32 mouse cellular contexts compared by ENCODE assay signal in the genomic region with DNA sequence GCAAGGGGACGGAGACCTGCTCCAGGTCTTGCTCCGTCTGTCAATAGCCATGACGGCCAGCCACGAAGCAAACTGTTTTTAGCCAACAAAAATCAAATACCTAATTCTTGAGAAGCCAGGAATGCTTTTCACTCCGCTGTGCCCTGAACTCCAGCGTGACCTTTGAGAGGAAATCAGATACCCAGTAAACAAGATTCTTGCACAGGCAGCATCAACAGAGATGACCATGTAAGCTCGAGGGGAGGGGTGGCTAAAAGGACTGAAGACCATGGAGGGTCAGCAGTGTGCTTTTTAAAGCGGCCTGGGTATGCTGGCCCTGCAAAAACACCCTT. TPM values are rescaled to one million over a fixed set of nuclear protein-coding genes. Genes with fewer than 3 reads are reported as not detected.
DNase-seq lines count a peak whose midpoint lies in the region; ATAC-seq and TF ChIP-seq lines count a peak whose summit lies in the region.
"Had no signal": no experiment of that assay in that cellular context is flagged by ENCODE, and none has a peak within 500 bp of the region (broad histone marks: within the 10 kb centered on the region; RNA-seq: fewer than 3 reads in every experiment).

No protein-coding gene starts in this region.

- 31% methylated on average over 8 of the region's 8 CpGs for WGBS in heart, embryonic 13.5 days
- WGBS in kidney, adult 2 months, result 54% methylated on average over 8 of the region's 8 CpGs

- H3K9me3 ChIP-seq in heart, embryonic 13.5 days, result no peaks in the 10 kb centered on the region
- H3K9me3 ChIP-seq: embryonic facial prominence, embryonic 12.5 days; G1E; hindbrain, embryonic 10.5 days; hindbrain, embryonic 15.5 days; limb, embryonic 13.5 days; neural tube, embryonic 15.5 days had no signal

- H3K27ac ChIP-seq in gastrocnemius, adult 2 months, result peak overlapping the region; percentile 91
- peak overlapping the region; percentile 89 for H3K27ac ChIP-seq in heart, embryonic 13.5 days (replicated peaks)
- peak overlapping the region; percentile 8; the same call in 1 of the 2 replicates for H3K27ac ChIP-seq in kidney, adult 2 months (ENCODE audit: insufficient read depth, low read depth, low read length)
- H3K27ac ChIP-seq in brown adipose tissue, adult 24 weeks (replicated peaks; ENCODE audit: low read depth, low read length), result peak overlapping the region; percentile 94
- H3K27ac ChIP-seq: embryonic facial prominence, embryonic 12.5 days; hindbrain, embryonic 10.5 days; hindbrain, embryonic 15.5 days; kidney, postnatal 0 days; limb, embryonic 13.5 days; macrophage; neural tube, embryonic 15.5 days had no signal

- peak overlapping the region; percentile 66 for H3K9ac ChIP-seq in heart, embryonic 13.5 days
- H3K9ac ChIP-seq: embryonic facial prominence, embryonic 12.5 days; hindbrain, embryonic 15.5 days; limb, embryonic 13.5 days; neural tube, embryonic 15.5 days had no signal

- H3K4me3 ChIP-seq in gastrocnemius, adult 2 months, result no peak overlapping the region; the same call in 1 of the 2 replicates
- no peak overlapping the region for H3K4me3 ChIP-seq in heart, embryonic 13.5 days
- H3K4me3 ChIP-seq in kidney, adult 2 months (ENCODE audit: insufficient read depth, low read depth, low read length), result no peak overlapping the region
- no peak overlapping the region for H3K4me3 ChIP-seq in brown adipose tissue, adult 24 weeks (ENCODE audit: insufficient read depth, low read depth, low read length)
- H3K4me3 ChIP-seq: embryonic facial prominence, embryonic 12.5 days; hindbrain, embryonic 10.5 days; hindbrain, embryonic 15.5 days; limb, embryonic 13.5 days; neural tube, embryonic 15.5 days had no signal

- peaks cover 48% of the 10 kb centered on the region for H3K36me3 ChIP-seq in heart, embryonic 13.5 days
- no peaks in the 10 kb centered on the region for H3K36me3 ChIP-seq in kidney, adult 2 months (ENCODE audit: control insufficient read depth, insufficient read depth, low read length)

- H3K4me1 ChIP-seq in heart, embryonic 13.5 days, result peaks cover 68% of the 10 kb centered on the region
- H3K4me1 ChIP-seq in kidney, adult 2 months (ENCODE audit: control insufficient read depth, insufficient read depth, low read length), result peaks cover 11% of the 10 kb centered on the region; the same call in 1 of the 2 replicates
- peaks cover 19% of the 10 kb centered on the region for H3K4me1 ChIP-seq in brown adipose tissue, adult 24 weeks (ENCODE audit: control insufficient read depth, insufficient read depth, insufficient read length, low read length)
- H3K4me1 ChIP-seq: hindbrain, embryonic 15.5 days; neural tube, embryonic 15.5 days had no signal

- H3K4me2 ChIP-seq in heart, embryonic 13.5 days, result peak overlapping the region; percentile 12
- H3K4me2 ChIP-seq: embryonic facial prominence, embryonic 12.5 days; hindbrain, embryonic 15.5 days; limb, embryonic 13.5 days; neural tube, embryonic 15.5 days had no signal

- no peak for TF ChIP-seq POLR2A in kidney, adult 2 months (IDR thresholded peaks at IDR 0.05; ENCODE audit: low read depth, low read length)

- intact Hi-C loops in gastrocnemius, adult 2 months (cut with DNase I), result no loop called here
- intact Hi-C loops in heart, postnatal 10 days (cut with DNase I), result no loop called here

- TF ChIP-seq CTCF in gastrocnemius, adult 2 months (IDR thresholded peaks at IDR 0.05), result no peak
- TF ChIP-seq CTCF in kidney, adult 2 months (conservative IDR thresholded peaks at IDR 0.05; ENCODE audit: insufficient read depth, insufficient read length, low read depth, low read length), result no peak

- ATAC-seq in heart, embryonic 13.5 days (ENCODE audit: extremely low read depth, insufficient number of reproducible peaks, low FRiP score, low TSS enrichment), result no peak
- ATAC-seq: forebrain, embryonic 14.5 days; inflammation-experienced regulatory T-cells, adult 6 months had no signal

- no peak for DNase-seq in gastrocnemius, adult 2 months
- no peak for DNase-seq in gastrocnemius, postnatal 25 days
- no peak for DNase-seq in heart, postnatal 10 days
- no peak for DNase-seq in kidney, adult 2 months
- no peak for DNase-seq in kidney, adult 9 months
- no peak for DNase-seq in testis, postnatal 14 days (ENCODE audit: low spot score)
- DNase-seq: adrenal gland, adult 8-10 months; embryo, embryonic 11 days; kidney, adult 18-20 months; kidney, postnatal 4 days; midbrain, embryonic 14.5 days; retina, postnatal 1 day; right cerebral cortex, postnatal 14 days had no signal

- no peaks in the 10 kb centered on the region for H3K27me3 ChIP-seq in heart, embryonic 13.5 days (replicated peaks)
- no peaks in the 10 kb centered on the region for H3K27me3 ChIP-seq in kidney, adult 2 months (replicated peaks; ENCODE audit: control insufficient read depth, insufficient read depth, low read length)
- H3K27me3 ChIP-seq: embryonic facial prominence, embryonic 12.5 days; hindbrain, embryonic 15.5 days; limb, embryonic 13.5 days; neural tube, embryonic 15.5 days had no signal

RNA-seq across cellular contexts. Expression of a gene that starts 0.3 kb away (rescaled TPM):
- total RNA-seq in gastrocnemius, adult 2 months (2021), result 1,000 to 10,000 TPM; 1,971 to 4,216 TPM
- 1,000 to 10,000 TPM; 1,576 to 3,128 TPM for total RNA-seq in gastrocnemius, postnatal 25 days (2021)
- polyA plus RNA-seq in heart, embryonic 13.5 days (2015; fragmentation: Nextera tagmentation; extraction: Ambion mirVana), result 17.7 and 20.1 TPM in 2 replicates
- total RNA-seq in heart, postnatal 10 days (2021), result 100 to 1,000 TPM; 189 to 244 TPM
- 11.8 and 37.9 TPM in 2 replicates for polyA plus RNA-seq in kidney, adult 2 months (2012; rRNA removed)
- polyA plus RNA-seq in brown adipose tissue, adult 24 weeks (2012; ENCODE audit: insufficient read depth, insufficient read length, missing spikeins), result 17.9 and 25.2 TPM in 2 replicates

RNA-seq across cellular contexts. Expression of a gene that starts 2.9 kb away (rescaled TPM):
- total RNA-seq in gastrocnemius, adult 2 months (2021), result 1,000 to 10,000 TPM in 1 of 2 experiments, 100 to 1,000 TPM in 1; 819 to 1,877 TPM
- 1,000 to 10,000 TPM in 1 of 2 experiments, 100 to 1,000 TPM in 1; 766 to 1,527 TPM for total RNA-seq in gastrocnemius, postnatal 25 days (2021)
- not detected in 2 replicates for polyA plus RNA-seq in heart, embryonic 13.5 days (2015; fragmentation: Nextera tagmentation; extraction: Ambion mirVana)
- 100 to 1,000 TPM in 1 of 2 experiments, 10 to 100 TPM in 1; 90.6 to 123 TPM for total RNA-seq in heart, postnatal 10 days (2021)
- not detected in 2 replicates for polyA plus RNA-seq in kidney, adult 2 months (2012; rRNA removed)
- 4.1 and 7.8 TPM in 2 replicates for polyA plus RNA-seq in brown adipose tissue, adult 24 weeks (2012; ENCODE audit: insufficient read depth, insufficient read length, missing spikeins)
- total RNA-seq: adrenal gland, adult 8-10 months; adrenal gland, postnatal 4 days; G1E; left cerebral cortex, adult 8-10 months; left cerebral cortex, postnatal 36 days; monocyte, adult 5-6 weeks had no signal
- polyA plus RNA-seq: forebrain, embryonic 14.5 days; kidney, postnatal 0 days; liver, embryonic 16.5 days; midbrain, embryonic 14.5 days; small intestine, adult 2 months; stomach, embryonic 14.5 days had no signal

RNA-seq across cellular contexts. Expression of a gene that starts 10.9 kb away (rescaled TPM):
- 1 to 10 TPM; 7.2 to 9.3 TPM for total RNA-seq in gastrocnemius, adult 2 months (2021)
- 1 to 10 TPM; 7.7 to 8.2 TPM for total RNA-seq in gastrocnemius, postnatal 25 days (2021)
- 23.6 and 27.2 TPM in 2 replicates for polyA plus RNA-seq in heart, embryonic 13.5 days (2015; fragmentation: Nextera tagmentation; extraction: Ambion mirVana)
- total RNA-seq in heart, postnatal 10 days (2021), result 10 to 100 TPM; 12.9 to 14.1 TPM
- 16.8 and 22.6 TPM in 2 replicates for polyA plus RNA-seq in kidney, adult 2 months (2012; rRNA removed)
- 5.0 and 8.4 TPM in 2 replicates for polyA plus RNA-seq in brown adipose tissue, adult 24 weeks (2012; ENCODE audit: insufficient read depth, insufficient read length, missing spikeins)

RNA-seq across cellular contexts. Expression of a gene that starts 21.8 kb away (rescaled TPM):
- total RNA-seq in gastrocnemius, adult 2 months (2021), result 10 to 100 TPM in 1 of 2 experiments, 1 to 10 TPM in 1; 6.8 to 10.0 TPM
- total RNA-seq in gastrocnemius, postnatal 25 days (2021), result 1 to 10 TPM; 5.1 to 6.0 TPM
- 10.0 and 10.2 TPM in 2 replicates for polyA plus RNA-seq in heart, embryonic 13.5 days (2015; fragmentation: Nextera tagmentation; extraction: Ambion mirVana)
- total RNA-seq in heart, postnatal 10 days (2021), result 10 to 100 TPM; 24.4 to 25.0 TPM
- 8.0 and 9.1 TPM in 2 replicates for polyA plus RNA-seq in kidney, adult 2 months (2012; rRNA removed)
- 4.1 and 6.7 TPM in 2 replicates for polyA plus RNA-seq in brown adipose tissue, adult 24 weeks (2012; ENCODE audit: insufficient read depth, insufficient read length, missing spikeins)
- polyA plus RNA-seq: G1E had no signal

RNA-seq across cellular contexts. Expression of a gene that starts 24.7 kb away (rescaled TPM):
- total RNA-seq in gastrocnemius, adult 2 months (2021), result 10 to 100 TPM in 1 of 2 experiments, 1 to 10 TPM in 1; 9.7 to 12.0 TPM
- 1 to 10 TPM; 7.4 to 9.7 TPM for total RNA-seq in gastrocnemius, postnatal 25 days (2021)
- 2.0 and 2.4 TPM in 2 replicates for polyA plus RNA-seq in heart, embryonic 13.5 days (2015; fragmentation: Nextera tagmentation; extraction: Ambion mirVana)
- 10 to 100 TPM; 15.3 to 18.3 TPM for total RNA-seq in heart, postnatal 10 days (2021)
- polyA plus RNA-seq in kidney, adult 2 months (2012; rRNA removed), result 19.8 and 29.5 TPM in 2 replicates
- polyA plus RNA-seq in brown adipose tissue, adult 24 weeks (2012; ENCODE audit: insufficient read depth, insufficient read length, missing spikeins), result 7.2 and 7.3 TPM in 2 replicates

Comparison
In these comparisons a context has a peak if more than half of its experiments do, and no peak if none do; other contexts are left out.
1. H3K27ac ChIP-seq: peak in every context shown above with its lines; median percentile 94 in brown adipose tissue, adult 24 weeks; 91 in gastrocnemius, adult 2 months; 89 in heart, embryonic 13.5 days; 8 in kidney, adult 2 months.
2. RNA of a gene that starts 0.3 kb away (total RNA-seq): 1,971 to 4,216 TPM in gastrocnemius, adult 2 months and 1,576 to 3,128 TPM in gastrocnemius, postnatal 25 days; 189 to 244 TPM in heart, postnatal 10 days; every median in the first group is over 4 times any median in the second.
3. RNA of a gene that starts 2.9 kb away (total RNA-seq): 819 to 1,877 TPM in gastrocnemius, adult 2 months and 766 to 1,527 TPM in gastrocnemius, postnatal 25 days; 90.6 to 123 TPM in heart, postnatal 10 days; every median in the first group is over 4 times any median in the second.